Mouse (Mus musculus): ENCODE results near the gene Galnt2. TPM values are rescaled to one million over a fixed set of nuclear protein-coding genes. Genes with fewer than 3 reads are reported as not detected.
A peak's percentile ranks its signal among the peaks of the same experiment; 100 is the strongest.

The Galnt2 gene
- polyA plus RNA-seq, 1 experiment from 2014 or later, result 57.6 TPM

DNA sequence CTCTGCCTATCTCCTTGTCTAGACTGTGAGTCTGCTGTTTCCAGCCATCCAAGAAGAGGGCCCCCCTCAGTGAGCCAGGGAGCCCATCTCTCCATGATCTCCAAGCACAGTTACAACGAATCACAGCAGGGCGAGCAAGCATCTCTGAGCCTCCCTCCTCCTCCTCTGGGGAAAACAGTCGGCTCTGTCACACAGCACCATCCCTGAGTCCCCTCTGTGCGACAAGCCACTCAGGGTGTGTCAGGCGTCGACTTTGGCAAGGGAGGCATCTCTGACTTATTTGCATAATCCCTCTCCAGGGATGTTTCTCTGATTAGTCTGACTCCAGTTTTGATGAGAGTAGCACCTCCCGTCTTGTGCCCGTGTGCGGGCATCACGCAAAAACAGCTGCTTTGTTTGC is 151.0 kb downstream of the Galnt2 start:
- H3K27ac ChIP-seq (ENCODE audit: low read length), result no peak overlapping the region
- no peaks in the 10 kb centered on the region for H3K36me3 ChIP-seq (ENCODE audit: control insufficient read depth, insufficient read depth, low read length)
- no peaks in the 10 kb centered on the region for H3K4me1 ChIP-seq (ENCODE audit: control insufficient read depth, insufficient read depth, low read length)
- no peak overlapping the region for H3K4me3 ChIP-seq (ENCODE audit: low read depth, low read length)
- no peaks in the 10 kb centered on the region for H3K9me3 ChIP-seq (ENCODE audit: control insufficient read depth, low read depth, low read length)
- 74% methylated on average over 10 of the region's 10 CpGs for WGBS
- no peak overlapping the region for H3K9ac ChIP-seq (replicated peaks; ENCODE audit: low read depth, low read length)
- H3K4me2 ChIP-seq (replicated peaks; ENCODE audit: low read depth, low read length), result no peak overlapping the region
- ATAC-seq (ENCODE audit: insufficient number of reproducible peaks, insufficient read depth, low FRiP score, low read depth), result no peak
- no peaks in the 10 kb centered on the region for H3K27me3 ChIP-seq (ENCODE audit: control insufficient read depth, insufficient read depth, low read length)

DNA sequence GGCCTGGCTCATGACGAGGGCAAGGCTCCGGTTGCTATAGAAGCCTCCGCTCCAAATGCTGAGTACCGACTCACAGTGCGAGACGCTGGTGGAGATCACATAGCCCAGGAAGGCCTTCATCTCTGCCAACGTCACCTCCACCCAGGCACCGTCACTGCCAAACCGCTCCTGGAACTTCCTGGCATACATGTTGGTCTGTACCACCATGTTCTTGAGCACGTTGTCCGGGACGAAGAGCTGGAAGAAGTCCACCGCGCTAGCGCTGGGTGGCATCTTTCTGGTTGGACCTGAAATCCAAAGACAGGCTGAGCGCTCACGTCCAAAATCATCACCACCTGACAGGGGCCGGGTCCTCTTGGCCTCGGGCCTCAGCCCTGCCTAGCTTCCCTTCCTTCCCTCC is 153.1 kb downstream of the Galnt2 start:
- H3K4me1 ChIP-seq (ENCODE audit: control insufficient read depth, insufficient read depth, low read length), result no peaks in the 10 kb centered on the region
- no peaks in the 10 kb centered on the region for H3K27me3 ChIP-seq (ENCODE audit: control insufficient read depth, insufficient read depth, low read length)
- H3K36me3 ChIP-seq (ENCODE audit: control insufficient read depth, insufficient read depth, low read length), result no peaks in the 10 kb centered on the region
- H3K27ac ChIP-seq (ENCODE audit: low read length), result no peak overlapping the region
- 93% methylated on average over 19 of the region's 19 CpGs for WGBS
- H3K4me3 ChIP-seq (ENCODE audit: low read depth, low read length), result no peak overlapping the region
- H3K9me3 ChIP-seq (ENCODE audit: control insufficient read depth, low read depth, low read length), result no peaks in the 10 kb centered on the region
- ATAC-seq (ENCODE audit: insufficient number of reproducible peaks, insufficient read depth, low FRiP score, low read depth), result no peak
- no peak overlapping the region for H3K9ac ChIP-seq (replicated peaks; ENCODE audit: low read depth, low read length)
- H3K4me2 ChIP-seq (replicated peaks; ENCODE audit: low read depth, low read length), result no peak overlapping the region

DNA sequence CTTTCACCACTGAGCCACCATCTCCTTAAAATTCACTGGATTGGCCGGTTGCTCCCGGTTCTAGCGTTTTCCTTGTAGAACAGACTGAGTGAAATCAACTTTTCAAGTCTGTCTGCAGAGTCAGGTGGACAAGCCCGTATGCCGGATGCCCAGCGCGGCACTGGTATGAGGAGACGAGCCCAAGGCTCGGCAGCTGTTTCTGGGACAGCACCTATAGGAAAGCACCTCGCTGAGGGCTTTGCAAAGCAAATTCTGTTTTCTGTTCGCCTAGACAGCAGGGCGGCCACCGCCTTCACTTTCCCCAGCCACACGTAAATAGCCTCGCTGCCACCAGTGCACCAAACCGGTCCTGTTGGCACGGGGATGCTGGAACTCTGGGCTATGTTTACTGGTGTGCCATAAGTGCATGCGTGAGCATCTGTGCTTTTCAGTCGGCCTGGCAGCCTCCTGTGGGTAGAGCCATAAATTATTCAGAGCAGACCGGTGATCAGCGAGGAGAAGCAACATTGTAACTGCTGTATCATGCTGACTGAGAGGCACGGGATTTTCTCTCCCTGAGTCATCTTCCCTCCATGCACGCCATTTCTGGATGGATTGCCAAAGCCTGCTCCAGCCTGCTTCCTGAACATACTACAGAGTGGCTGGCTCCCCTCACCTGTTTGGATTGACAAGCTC is 155.2 kb downstream of the Galnt2 start:
- no peaks in the 10 kb centered on the region for H3K4me1 ChIP-seq (ENCODE audit: control insufficient read depth, insufficient read depth, low read length)
- no peaks in the 10 kb centered on the region for H3K27me3 ChIP-seq (ENCODE audit: control insufficient read depth, insufficient read depth, low read length)
- H3K36me3 ChIP-seq (ENCODE audit: control insufficient read depth, insufficient read depth, low read length), result no peaks in the 10 kb centered on the region
- no peak for ATAC-seq (ENCODE audit: insufficient number of reproducible peaks, insufficient read depth, low FRiP score, low read depth)
- WGBS, result 80% methylated on average over 23 of the region's 23 CpGs
- H3K9ac ChIP-seq (replicated peaks; ENCODE audit: low read depth, low read length), result no peak overlapping the region
- H3K27ac ChIP-seq (ENCODE audit: low read length), result no peak overlapping the region
- H3K9me3 ChIP-seq (ENCODE audit: control insufficient read depth, low read depth, low read length), result no peaks in the 10 kb centered on the region
- H3K4me3 ChIP-seq (ENCODE audit: low read depth, low read length), result no peak overlapping the region
- H3K4me2 ChIP-seq (replicated peaks; ENCODE audit: low read depth, low read length), result no peak overlapping the region

DNA sequence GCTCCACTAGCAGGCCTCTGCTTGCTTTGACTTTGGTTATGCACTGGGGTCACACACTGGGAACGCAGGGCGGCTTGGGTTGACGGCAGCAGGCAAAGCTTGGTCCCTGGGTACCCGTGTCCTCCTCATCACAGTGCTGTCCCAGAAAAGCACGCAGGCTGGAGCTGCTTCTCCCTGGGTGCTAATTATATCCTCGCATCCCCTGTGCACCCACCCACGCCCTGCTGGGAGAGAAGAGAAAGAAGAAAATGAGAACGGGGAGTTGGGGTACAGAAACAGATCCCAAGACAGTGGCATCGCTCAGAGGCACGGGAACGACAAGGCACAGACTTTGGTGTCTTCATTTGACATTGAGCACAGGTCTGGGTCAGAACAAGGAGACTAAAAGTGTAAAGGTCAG is 158.3 kb downstream of the Galnt2 start:
- Histone ChIP-seq H3K4me3 (ENCODE audit: low read depth, low read length) (no peak overlapping the region), H3K36me3 (ENCODE audit: control insufficient read depth, insufficient read depth, low read length) (no peaks in the 10 kb centered on the region), H3K4me1 (ENCODE audit: control insufficient read depth, insufficient read depth, low read length) (peaks cover 10% of the 10 kb centered on the region; the same call in 1 of the 2 replicates), H3K9me3 (ENCODE audit: control insufficient read depth, low read depth, low read length) (no peaks in the 10 kb centered on the region), H3K27me3 (ENCODE audit: control insufficient read depth, insufficient read depth, low read length) (no peaks in the 10 kb centered on the region), H3K4me2 (replicated peaks; ENCODE audit: low read depth, low read length) (no peak overlapping the region), H3K9ac (replicated peaks; ENCODE audit: low read depth, low read length) (no peak overlapping the region), H3K27ac (ENCODE audit: low read length) (no peak overlapping the region)
- 85% methylated on average over 11 of the region's 11 CpGs for WGBS
- ATAC-seq (ENCODE audit: insufficient number of reproducible peaks, insufficient read depth, low FRiP score, low read depth), result no peak

DNA sequence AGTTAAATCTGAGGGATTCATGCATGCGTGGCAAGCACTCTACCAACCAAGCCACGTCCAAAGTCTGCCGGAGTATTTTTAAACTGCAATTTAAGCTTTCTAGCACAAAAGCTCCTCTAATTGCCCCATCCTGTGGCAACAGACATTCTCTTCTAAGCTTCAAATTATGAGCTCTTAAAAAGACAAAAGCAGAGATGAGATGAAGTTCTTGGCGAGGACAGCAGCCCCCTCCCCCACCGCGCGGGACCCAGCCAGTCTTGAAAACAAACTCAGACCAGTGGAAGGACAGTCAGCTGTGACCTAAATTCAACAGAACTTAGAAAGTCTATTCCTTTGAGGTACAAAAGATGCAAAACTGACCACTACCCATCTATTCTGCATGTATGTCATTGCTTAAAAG is 160.0 kb downstream of the Galnt2 start:
- ATAC-seq (ENCODE audit: insufficient number of reproducible peaks, insufficient read depth, low FRiP score, low read depth), result no peak
- Histone ChIP-seq H3K9me3 (ENCODE audit: control insufficient read depth, low read depth, low read length) (no peaks in the 10 kb centered on the region), H3K9ac (replicated peaks; ENCODE audit: low read depth, low read length) (no peak overlapping the region), H3K27me3 (ENCODE audit: control insufficient read depth, insufficient read depth, low read length) (no peaks in the 10 kb centered on the region), H3K4me3 (ENCODE audit: low read depth, low read length) (no peak overlapping the region), H3K36me3 (ENCODE audit: control insufficient read depth, insufficient read depth, low read length) (no peaks in the 10 kb centered on the region), H3K4me1 (ENCODE audit: control insufficient read depth, insufficient read depth, low read length) (peaks cover 10% of the 10 kb centered on the region; the same call in 1 of the 2 replicates), H3K27ac (ENCODE audit: low read length) (no peak overlapping the region), H3K4me2 (replicated peaks; ENCODE audit: low read depth, low read length) (no peak overlapping the region)
- WGBS, result 85% methylated on average over 7 of the region's 7 CpGs

DNA sequence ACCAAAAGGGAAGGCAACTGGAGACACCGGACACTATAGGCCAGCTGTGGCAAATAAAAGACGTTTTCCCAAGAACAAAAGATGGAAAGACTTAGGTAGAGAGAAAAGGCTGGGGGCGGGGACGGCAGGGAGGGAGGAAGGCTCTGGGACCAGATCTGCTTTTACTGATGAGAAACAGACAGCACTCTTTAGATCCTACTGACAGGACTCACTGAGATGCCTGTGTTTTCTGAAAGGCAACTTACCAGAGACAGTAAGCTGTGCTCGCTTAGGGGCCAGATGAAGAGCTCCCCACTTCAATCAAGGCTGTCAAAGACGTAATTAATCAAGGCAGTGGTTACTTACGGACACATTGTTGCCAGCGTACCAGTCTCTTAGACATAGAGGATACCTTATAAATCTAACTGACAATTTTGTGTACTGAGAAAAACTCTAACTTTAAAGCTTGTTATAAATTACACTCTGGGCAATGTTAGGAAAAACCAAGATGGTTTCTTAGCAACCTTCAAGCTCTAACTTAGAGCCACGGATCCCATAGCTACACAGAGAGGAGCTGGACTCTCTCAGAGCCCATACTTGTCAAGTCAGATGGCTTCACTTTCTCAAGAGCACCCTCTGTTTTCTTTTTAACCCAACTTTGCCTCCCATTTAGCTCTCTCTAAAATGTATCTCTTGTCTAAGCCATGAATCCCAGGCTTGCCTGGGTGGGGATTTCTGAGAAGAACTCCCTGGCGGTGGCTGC is 161.3 kb downstream of the Galnt2 start:
- no peaks in the 10 kb centered on the region for H3K27me3 ChIP-seq (ENCODE audit: control insufficient read depth, insufficient read depth, low read length)
- no peaks in the 10 kb centered on the region for H3K36me3 ChIP-seq (ENCODE audit: control insufficient read depth, insufficient read depth, low read length)
- no peak for ATAC-seq (ENCODE audit: insufficient number of reproducible peaks, insufficient read depth, low FRiP score, low read depth)
- H3K4me3 ChIP-seq (ENCODE audit: low read depth, low read length), result no peak overlapping the region
- H3K9me3 ChIP-seq (ENCODE audit: control insufficient read depth, low read depth, low read length), result no peaks in the 10 kb centered on the region
- H3K27ac ChIP-seq (ENCODE audit: low read length), result peak overlapping the region; percentile 78
- H3K4me2 ChIP-seq (replicated peaks; ENCODE audit: low read depth, low read length), result 0 out of 2 replicates have a peak overlapping the region, but pooled peaks have one; percentile 5
- H3K4me1 ChIP-seq (ENCODE audit: control insufficient read depth, insufficient read depth, low read length), result peaks cover 15% of the 10 kb centered on the region; the same call in 1 of the 2 replicates
- no peak overlapping the region for H3K9ac ChIP-seq (replicated peaks; ENCODE audit: low read depth, low read length)
- 42% methylated on average over 10 of the region's 10 CpGs for whole genome bisulfite sequencing

DNA sequence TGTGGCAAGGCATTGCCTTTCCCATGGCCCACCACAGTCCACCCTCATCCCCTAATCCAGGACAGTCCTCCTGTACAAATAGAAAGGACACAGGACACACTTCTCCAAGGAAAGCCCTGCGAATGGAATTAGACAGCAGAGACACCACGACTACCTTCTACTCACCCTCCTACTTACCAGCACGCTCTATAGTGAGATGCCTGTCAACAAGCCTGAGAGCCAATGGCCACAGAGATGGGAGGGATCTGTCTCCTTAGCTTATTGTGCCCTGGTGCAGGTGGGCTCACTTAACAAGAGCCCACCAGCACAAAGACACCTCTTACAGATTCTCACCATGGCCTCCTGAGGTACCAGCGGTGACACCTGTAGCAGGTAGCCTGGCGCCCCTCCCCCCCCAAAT is 161.8 kb downstream of the Galnt2 start:
- 0 out of 2 replicates have a peak overlapping the region, but pooled peaks have one; percentile 5 for H3K4me2 ChIP-seq (replicated peaks; ENCODE audit: low read depth, low read length)
- no peaks in the 10 kb centered on the region for H3K27me3 ChIP-seq (ENCODE audit: control insufficient read depth, insufficient read depth, low read length)
- no peak overlapping the region for H3K4me3 ChIP-seq (ENCODE audit: low read depth, low read length)
- no peak overlapping the region for H3K9ac ChIP-seq (replicated peaks; ENCODE audit: low read depth, low read length)
- H3K36me3 ChIP-seq (ENCODE audit: control insufficient read depth, insufficient read depth, low read length), result no peaks in the 10 kb centered on the region
- H3K27ac ChIP-seq (ENCODE audit: low read length), result peak overlapping the region; percentile 78; the same call in 1 of the 2 replicates
- peaks cover 15% of the 10 kb centered on the region; the same call in 1 of the 2 replicates for H3K4me1 ChIP-seq (ENCODE audit: control insufficient read depth, insufficient read depth, low read length)
- 71% methylated on average over 5 of the region's 5 CpGs for WGBS
- no peak for ATAC-seq (ENCODE audit: insufficient number of reproducible peaks, insufficient read depth, low FRiP score, low read depth)
- H3K9me3 ChIP-seq (ENCODE audit: control insufficient read depth, low read depth, low read length), result no peaks in the 10 kb centered on the region

DNA sequence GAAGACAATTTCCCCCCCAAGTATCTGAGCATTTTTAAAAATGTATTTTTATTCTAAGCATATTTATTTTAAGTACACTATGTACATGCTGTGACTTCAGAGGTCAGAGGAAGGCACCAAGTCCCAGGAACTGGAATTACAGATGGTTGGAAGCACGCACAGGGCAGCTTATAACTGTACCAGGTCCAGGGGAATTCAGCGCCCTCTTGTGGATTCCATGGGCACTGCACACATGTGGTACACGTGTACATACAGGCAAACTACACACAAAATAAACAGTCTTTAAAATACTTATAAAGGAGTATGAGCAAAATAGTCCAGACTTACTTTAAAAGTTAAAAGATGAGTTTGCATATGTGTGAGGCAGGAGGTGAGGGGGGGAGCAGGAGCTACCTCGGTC is 162.7 kb downstream of the Galnt2 start:
- ATAC-seq (ENCODE audit: insufficient number of reproducible peaks, insufficient read depth, low FRiP score, low read depth), result no peak
- Histone ChIP-seq H3K4me3 (ENCODE audit: low read depth, low read length) (no peak overlapping the region), H3K4me1 (ENCODE audit: control insufficient read depth, insufficient read depth, low read length) (peaks cover 17% of the 10 kb centered on the region; the same call in 1 of the 2 replicates), H3K9ac (replicated peaks; ENCODE audit: low read depth, low read length) (no peak overlapping the region), H3K27ac (ENCODE audit: low read length) (no peak overlapping the region), H3K4me2 (replicated peaks; ENCODE audit: low read depth, low read length) (no peak overlapping the region), H3K36me3 (ENCODE audit: control insufficient read depth, insufficient read depth, low read length) (no peaks in the 10 kb centered on the region), H3K27me3 (ENCODE audit: control insufficient read depth, insufficient read depth, low read length) (no peaks in the 10 kb centered on the region), H3K9me3 (ENCODE audit: control insufficient read depth, low read depth, low read length) (no peaks in the 10 kb centered on the region)
- 82% methylated on average over 4 of the region's 4 CpGs for WGBS

Data from stomach, embryonic 14.5 days (tissue).